Mouse (Mus musculus): ENCODE data around the gene Abcc8. TPM values are rescaled to one million over a fixed set of nuclear protein-coding genes. Genes with fewer than 3 reads are reported as not detected.

Gene Abcc8
- 1.2 and 1.8 TPM in 2 replicates for polyA plus RNA-seq (2016; fragmentation: Nextera tagmentation; extraction: Ambion mirVana)

DNA sequence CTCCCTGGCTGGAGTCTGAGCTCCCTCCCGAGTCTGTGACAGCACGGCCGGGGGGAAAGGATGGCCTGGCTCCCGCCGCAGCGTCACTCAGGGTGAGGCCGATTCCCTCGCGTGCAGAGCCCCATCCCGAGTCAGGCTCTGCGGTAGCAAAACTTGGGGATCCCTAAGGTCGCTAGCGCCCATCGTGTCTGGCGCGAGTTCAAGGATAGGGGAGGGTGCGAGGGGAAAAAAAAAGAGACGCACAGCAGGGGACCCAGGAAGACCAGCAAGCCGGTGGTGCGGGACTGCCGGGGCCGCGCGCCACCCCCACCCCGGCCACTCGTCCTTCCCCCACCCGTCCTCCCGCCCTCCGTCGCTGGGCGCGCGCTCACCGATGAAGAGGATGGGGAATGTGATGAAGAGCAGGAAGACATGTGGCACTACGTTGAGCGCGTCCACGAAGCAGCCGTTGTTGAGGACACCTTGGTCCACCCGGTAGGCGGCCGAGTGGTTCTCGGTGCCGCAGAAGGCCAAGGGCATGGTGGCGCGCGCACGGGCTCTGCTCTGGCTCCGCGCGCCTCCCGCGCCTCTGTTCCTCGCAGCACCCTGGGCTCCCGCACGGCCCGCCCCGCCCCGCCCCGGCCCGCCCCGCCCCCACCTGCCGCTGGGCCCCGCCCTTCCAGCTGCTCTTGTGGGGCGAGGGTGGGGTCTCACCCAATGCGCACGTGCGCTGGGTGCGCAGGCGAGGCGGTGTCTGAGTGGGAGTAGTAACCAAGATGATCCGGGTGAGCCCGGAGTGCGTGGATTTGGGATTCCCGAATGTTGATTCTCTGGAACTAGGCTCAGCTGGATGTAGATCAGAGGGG is at the start of gene Abcc8:
Gene Abcc8, minus strand, starts transcription at position 603 of the 845 bp plus-strand sequence.
- DNase-seq (ENCODE audit: low spot score) = peak; percentile 30
- peak within 1 kb of the TSS; percentile 58 for H3K4me3 ChIP-seq
- H3K27me3 ChIP-seq (ENCODE audit: insufficient read depth, poor library complexity, severe bottlenecking) = peaks cover 69% of the 10 kb centered on the region
- peaks cover 12% of the 10 kb centered on the region for H3K4me1 ChIP-seq (replicated peaks)
- H3K27ac ChIP-seq = peak within 1 kb of the TSS; percentile 40
- H3K9me3 ChIP-seq = no peaks in the 10 kb centered on the region
- WGBS = 1% methylated on average over 75 of the region's 75 CpGs
- H3K36me3 ChIP-seq = no peaks in the 10 kb centered on the region

DNA sequence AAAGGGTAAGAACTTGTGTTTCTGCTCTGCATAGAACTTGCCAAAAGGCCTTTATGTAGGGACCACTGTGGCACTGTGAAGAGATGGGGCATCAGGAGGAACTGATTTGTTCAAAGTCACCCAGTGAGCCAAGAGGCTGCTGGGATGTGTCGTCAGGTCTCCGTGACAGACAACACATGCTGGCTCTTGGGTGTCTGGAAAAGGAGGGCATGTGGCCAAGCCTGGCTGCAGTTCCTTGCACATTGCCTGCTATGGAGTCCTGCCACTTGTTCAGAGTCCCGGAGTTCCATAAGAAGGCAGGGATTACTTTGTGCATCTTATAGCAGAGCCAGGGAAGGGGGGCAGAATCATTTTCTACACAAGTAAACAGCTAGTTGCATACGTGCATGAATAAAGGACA is 47.1 kb upstream of the Abcc8 start:
- 79% methylated on average over 4 of the region's 4 CpGs for WGBS
- Histone ChIP-seq H3K27me3 (ENCODE audit: insufficient read depth, poor library complexity, severe bottlenecking) (no peaks in the 10 kb centered on the region), H3K9me3 (no peaks in the 10 kb centered on the region), H3K4me1 (replicated peaks) (peaks cover 25% of the 10 kb centered on the region), H3K36me3 (no peaks in the 10 kb centered on the region), H3K4me3 (no peak overlapping the region), H3K27ac (no peak overlapping the region)
- DNase-seq (ENCODE audit: low spot score) = no peak

DNA sequence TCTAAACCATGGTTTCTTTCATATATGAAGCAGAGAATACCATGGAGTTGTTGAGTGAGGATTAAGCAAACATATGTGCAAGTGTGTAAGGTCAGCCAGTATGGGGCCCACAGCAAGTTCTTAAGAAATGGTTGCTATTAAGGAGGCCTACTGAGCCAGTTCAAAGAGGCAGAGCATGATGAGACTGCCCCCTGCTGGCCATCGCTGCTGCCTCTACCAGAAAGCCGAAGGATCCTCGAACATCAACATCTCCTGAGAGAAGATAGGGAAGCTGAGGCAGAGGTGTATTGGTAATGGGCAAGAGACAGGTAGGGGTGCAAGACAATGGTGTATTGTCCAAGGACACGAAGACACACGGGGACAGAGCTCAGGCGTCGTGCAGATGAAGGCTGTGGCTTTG is 46.4 kb upstream of the Abcc8 start:
- no peaks in the 10 kb centered on the region for H3K9me3 ChIP-seq
- DNase-seq (ENCODE audit: low spot score) = peak; percentile 70
- peaks cover 25% of the 10 kb centered on the region for H3K4me1 ChIP-seq (replicated peaks)
- H3K27ac ChIP-seq = no peak overlapping the region
- no peaks in the 10 kb centered on the region for H3K36me3 ChIP-seq
- H3K4me3 ChIP-seq = no peak overlapping the region
- no peaks in the 10 kb centered on the region for H3K27me3 ChIP-seq (ENCODE audit: insufficient read depth, poor library complexity, severe bottlenecking)
- WGBS = 26% methylated on average over 7 of the region's 7 CpGs

DNA sequence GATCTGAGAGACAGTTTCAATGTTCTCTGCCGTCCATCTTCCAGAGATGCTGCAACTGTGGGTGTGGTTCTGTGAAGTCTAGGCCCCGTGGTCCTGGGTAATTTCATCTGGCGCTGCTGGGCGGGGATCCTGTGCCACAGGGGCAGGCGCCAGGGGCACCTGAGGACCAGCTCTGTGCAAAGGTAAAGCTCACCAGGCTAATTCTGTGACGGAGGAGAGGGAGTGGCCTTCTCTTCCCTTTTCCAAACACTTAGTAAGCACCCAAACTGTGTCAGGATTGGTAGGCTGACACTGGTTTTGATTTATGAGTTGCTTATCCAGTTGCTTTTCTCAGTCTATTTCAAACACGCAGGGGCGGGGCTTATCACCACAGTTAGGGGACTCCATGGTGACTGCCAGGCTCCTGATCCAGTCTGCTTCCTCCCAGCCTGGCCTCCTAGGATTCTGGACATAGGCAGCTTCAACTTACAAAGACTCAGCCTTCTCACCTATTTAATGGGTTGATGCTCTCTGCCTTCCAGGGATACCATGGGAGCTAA is 40.8 kb upstream of the Abcc8 start:
- peaks cover 18% of the 10 kb centered on the region for H3K4me1 ChIP-seq (replicated peaks)
- WGBS = 83% methylated on average over 8 of the region's 8 CpGs
- no peak for DNase-seq (ENCODE audit: low spot score)

DNA sequence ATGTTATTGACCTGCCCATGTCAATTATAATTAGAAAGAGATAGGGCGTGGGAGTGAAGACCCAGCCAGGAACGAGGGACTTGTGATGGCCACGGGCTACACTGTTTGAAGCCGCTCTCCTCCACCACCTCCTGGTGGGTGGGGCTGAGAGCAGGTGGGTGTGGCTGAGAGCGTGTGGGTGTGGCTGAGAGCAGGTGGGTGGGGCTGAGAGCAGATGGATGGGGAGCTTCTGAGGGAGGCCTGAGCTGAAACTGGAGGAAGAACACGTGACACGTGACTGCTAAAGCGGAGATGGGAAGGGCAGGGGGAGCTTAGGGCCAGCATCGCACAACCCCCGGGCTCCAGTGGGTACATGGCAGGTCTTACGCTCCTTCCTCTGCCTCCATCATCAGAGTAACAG is 38.6 kb upstream of the Abcc8 start:
- peaks cover 16% of the 10 kb centered on the region for H3K27me3 ChIP-seq (ENCODE audit: insufficient read depth, poor library complexity, severe bottlenecking)
- no peak overlapping the region for H3K27ac ChIP-seq
- no peaks in the 10 kb centered on the region for H3K36me3 ChIP-seq
- 16% methylated on average over 11 of the region's 11 CpGs for WGBS
- DNase-seq (ENCODE audit: low spot score) = peak; percentile 65
- H3K9me3 ChIP-seq = no peaks in the 10 kb centered on the region
- no peak overlapping the region for H3K4me3 ChIP-seq
- H3K4me1 ChIP-seq (replicated peaks) = peaks cover 18% of the 10 kb centered on the region

More for the DNA sequence above, 40.8 kb upstream of the Abcc8 start:
- H3K27me3 ChIP-seq (ENCODE audit: insufficient read depth, poor library complexity, severe bottlenecking) = peaks cover 16% of the 10 kb centered on the region
- no peak overlapping the region for H3K4me3 ChIP-seq
- H3K36me3 ChIP-seq = no peaks in the 10 kb centered on the region
- H3K27ac ChIP-seq = no peak overlapping the region
- no peaks in the 10 kb centered on the region for H3K9me3 ChIP-seq

DNA sequence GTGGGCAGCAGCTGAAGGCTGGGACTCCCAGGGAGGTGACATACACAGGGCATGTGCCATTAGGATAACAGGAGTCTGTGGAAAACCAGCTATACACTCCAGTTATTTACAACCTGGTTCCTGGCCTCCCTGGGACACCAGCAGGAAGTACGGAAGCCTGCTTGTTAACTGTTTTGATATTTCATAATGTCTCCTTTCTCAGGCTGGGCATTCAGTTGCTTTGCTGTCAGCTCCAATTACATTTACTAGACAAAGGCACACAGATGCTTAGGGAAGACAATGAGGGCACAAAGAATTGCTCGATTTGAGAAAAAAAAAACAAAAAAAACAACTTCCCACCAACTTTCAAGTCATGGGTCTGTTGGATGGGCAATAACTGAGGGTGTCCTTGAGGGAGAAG is 36.6 kb upstream of the Abcc8 start:
- Histone ChIP-seq H3K4me1 (replicated peaks) (peaks cover 18% of the 10 kb centered on the region), H3K36me3 (no peaks in the 10 kb centered on the region), H3K27ac (no peak overlapping the region), H3K9me3 (no peaks in the 10 kb centered on the region), H3K27me3 (ENCODE audit: insufficient read depth, poor library complexity, severe bottlenecking) (peaks cover 16% of the 10 kb centered on the region), H3K4me3 (no peak overlapping the region)
- no peak for DNase-seq (ENCODE audit: low spot score)
- 74% methylated on average over 2 of the region's 2 CpGs for WGBS

DNA sequence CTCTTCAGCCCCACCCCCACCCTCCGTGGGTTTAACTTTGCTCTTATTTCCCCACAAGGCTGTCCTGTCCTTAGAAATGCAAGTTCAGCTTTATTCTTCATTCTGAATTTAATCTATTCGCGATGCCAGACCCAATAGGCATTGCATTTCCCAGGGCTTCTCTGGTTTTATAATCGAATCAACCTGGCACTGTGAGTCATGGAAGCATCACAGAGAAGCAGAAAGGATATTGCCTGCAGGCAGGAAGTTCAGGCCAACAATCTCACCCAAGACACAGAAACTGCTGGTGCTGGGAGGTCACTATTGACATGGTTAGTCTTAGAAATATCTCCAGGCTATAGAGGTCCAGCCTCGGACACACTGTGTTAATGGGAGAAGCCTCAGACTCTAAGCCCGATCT is 30.4 kb upstream of the Abcc8 start:
- 90% methylated on average over 6 of the region's 6 CpGs for WGBS

DNA sequence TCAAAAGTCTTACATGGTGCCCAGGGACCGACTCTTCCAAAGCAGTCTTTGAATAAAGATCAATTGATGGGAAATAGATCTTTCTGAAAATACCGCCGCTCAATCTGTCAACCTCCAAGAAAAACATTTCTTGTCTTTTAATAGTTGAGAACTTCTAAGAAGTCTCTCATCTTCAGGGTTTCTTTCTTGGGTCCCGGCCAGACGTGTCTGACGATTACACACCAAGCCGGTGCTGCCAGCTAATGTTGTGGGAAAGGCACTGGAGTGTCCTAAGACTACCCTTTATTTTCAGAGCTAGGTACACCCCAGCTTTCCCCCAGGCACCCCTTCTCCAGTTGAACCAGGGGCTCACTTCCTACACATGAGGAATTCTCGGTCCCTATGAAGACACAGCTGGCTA is 28.3 kb upstream of the Abcc8 start:
- Histone ChIP-seq H3K36me3 (no peaks in the 10 kb centered on the region), H3K27ac (no peak overlapping the region), H3K4me3 (no peak overlapping the region), H3K27me3 (ENCODE audit: insufficient read depth, poor library complexity, severe bottlenecking) (0 out of 2 replicates have a peak, but pooled peaks cover 5% of the 10 kb centered on the region), H3K9me3 (no peaks in the 10 kb centered on the region), H3K4me1 (replicated peaks) (0 out of 2 replicates have a peak, but pooled peaks cover 4% of the 10 kb centered on the region)
- no peak for DNase-seq (ENCODE audit: low spot score)
- 90% methylated on average over 8 of the region's 8 CpGs for WGBS

More for the DNA sequence above, 30.4 kb upstream of the Abcc8 start:
- Histone ChIP-seq H3K36me3 (no peaks in the 10 kb centered on the region), H3K4me3 (no peak overlapping the region), H3K27ac (no peak overlapping the region), H3K27me3 (ENCODE audit: insufficient read depth, poor library complexity, severe bottlenecking) (no peaks in the 10 kb centered on the region), H3K4me1 (replicated peaks) (no peaks in the 10 kb centered on the region), H3K9me3 (no peaks in the 10 kb centered on the region)
- DNase-seq (ENCODE audit: low spot score) = no peak

DNA sequence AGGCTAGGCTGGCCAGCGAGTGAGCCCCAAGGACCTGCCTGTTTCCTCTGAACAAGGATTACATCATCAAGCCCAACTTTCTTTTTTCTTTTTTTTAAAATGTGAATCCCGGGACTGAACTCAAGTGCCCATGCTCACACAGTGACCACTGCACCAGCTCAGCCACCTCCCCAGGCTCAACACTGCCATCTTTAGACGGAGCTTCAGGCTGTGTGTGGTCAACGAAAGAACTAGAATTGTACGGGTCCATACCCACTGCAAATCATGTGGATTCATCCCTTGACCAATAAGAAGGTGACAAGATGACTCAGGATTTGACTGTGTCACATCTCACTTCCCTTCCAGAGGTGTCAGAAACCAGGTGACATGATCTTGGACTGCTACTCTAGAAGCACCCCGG is 24.9 kb upstream of the Abcc8 start:
- WGBS = 84% methylated on average over 6 of the region's 6 CpGs

DNA sequence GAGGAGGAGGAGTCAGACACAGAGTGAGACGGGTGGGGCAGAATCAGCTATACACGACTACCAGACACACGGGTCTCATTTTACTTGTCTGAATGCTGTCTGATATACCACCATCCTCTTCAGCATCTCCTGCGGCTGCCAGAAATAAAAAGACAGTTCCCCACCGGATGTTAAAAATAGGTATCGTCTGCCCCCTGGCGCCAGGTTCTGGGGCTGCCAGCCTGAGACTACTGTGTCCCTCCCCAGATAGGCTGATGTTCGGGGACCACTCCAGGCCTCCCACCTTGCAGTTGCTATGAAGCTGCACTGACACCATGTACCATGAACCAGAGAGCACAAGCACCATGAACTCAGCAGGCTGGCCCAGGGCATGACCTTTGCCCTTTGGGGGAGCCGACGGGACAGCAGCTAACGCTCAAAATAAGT is 24.2 kb upstream of the Abcc8 start:
- Histone ChIP-seq H3K9me3 (no peaks in the 10 kb centered on the region), H3K36me3 (no peaks in the 10 kb centered on the region), H3K4me3 (no peak overlapping the region), H3K27me3 (ENCODE audit: insufficient read depth, poor library complexity, severe bottlenecking) (peaks cover 9% of the 10 kb centered on the region; the same call in 1 of the 2 replicates), H3K4me1 (replicated peaks) (peaks cover 29% of the 10 kb centered on the region), H3K27ac (no peak overlapping the region)
- peak; percentile 50 for DNase-seq (ENCODE audit: low spot score)
- WGBS = 45% methylated on average over 11 of the region's 11 CpGs

More for the DNA sequence above, 24.9 kb upstream of the Abcc8 start:
- Histone ChIP-seq H3K4me3 (no peak overlapping the region), H3K36me3 (no peaks in the 10 kb centered on the region), H3K9me3 (no peaks in the 10 kb centered on the region), H3K27me3 (ENCODE audit: insufficient read depth, poor library complexity, severe bottlenecking) (peaks cover 9% of the 10 kb centered on the region; the same call in 1 of the 2 replicates), H3K27ac (no peak overlapping the region), H3K4me1 (replicated peaks) (peaks cover 27% of the 10 kb centered on the region)
- DNase-seq (ENCODE audit: low spot score) = no peak

DNA sequence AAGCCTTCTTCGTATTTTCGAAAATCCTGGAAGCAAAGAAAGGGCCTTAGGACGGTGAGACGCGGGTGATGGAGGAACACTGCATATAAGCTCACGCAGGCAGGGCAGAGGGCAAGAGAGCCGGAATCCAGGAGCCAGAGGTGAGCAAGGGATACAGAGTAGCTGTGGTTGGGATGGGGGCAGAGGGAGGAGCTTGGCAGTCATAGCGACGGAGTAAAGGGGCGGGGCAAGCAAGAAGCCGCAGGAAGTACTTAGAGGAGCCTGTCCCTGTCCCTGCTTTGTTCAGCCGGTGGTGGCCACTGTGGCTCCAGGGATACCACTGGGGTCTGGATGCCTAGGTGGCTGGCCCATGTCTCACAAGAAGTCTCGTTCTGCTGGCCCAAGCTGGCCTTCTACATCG is 21.8 kb upstream of the Abcc8 start:
- peak; percentile 71 for DNase-seq (ENCODE audit: low spot score)
- Histone ChIP-seq H3K4me3 (peak overlapping the region; percentile 30; the same call in 1 of the 2 replicates), H3K9me3 (no peaks in the 10 kb centered on the region), H3K36me3 (no peaks in the 10 kb centered on the region), H3K4me1 (replicated peaks) (peaks cover 29% of the 10 kb centered on the region), H3K27me3 (ENCODE audit: insufficient read depth, poor library complexity, severe bottlenecking) (peaks cover 9% of the 10 kb centered on the region; the same call in 1 of the 2 replicates), H3K27ac (peak overlapping the region; percentile 85)
- 15% methylated on average over 14 of the region's 14 CpGs for WGBS

DNA sequence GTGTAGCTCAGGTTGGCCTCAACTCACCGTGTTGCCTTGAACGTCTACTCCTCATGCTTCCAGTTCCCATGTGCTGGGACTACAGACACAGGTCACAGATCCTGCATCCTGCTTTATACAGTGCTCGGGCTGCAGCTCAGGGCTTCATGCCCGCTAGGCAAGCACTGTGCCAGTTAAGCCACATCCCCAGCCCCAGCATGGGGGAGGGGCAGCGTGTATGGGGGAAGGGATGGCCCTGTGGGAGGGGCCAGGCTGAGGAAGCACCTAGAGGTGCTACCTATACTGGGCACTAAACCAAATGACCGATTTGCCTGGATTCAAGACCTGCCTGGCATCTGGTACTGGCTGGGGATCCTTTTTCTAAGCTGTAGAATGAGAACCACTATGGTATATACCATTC is 20.2 kb upstream of the Abcc8 start:
- WGBS = 71% methylated on average over 6 of the region's 6 CpGs
- no peak for DNase-seq (ENCODE audit: low spot score)
- no peak overlapping the region for H3K4me3 ChIP-seq
- H3K27ac ChIP-seq = no peak overlapping the region
- H3K27me3 ChIP-seq (ENCODE audit: insufficient read depth, poor library complexity, severe bottlenecking) = peaks cover 9% of the 10 kb centered on the region; the same call in 1 of the 2 replicates
- peaks cover 29% of the 10 kb centered on the region for H3K4me1 ChIP-seq (replicated peaks)
- H3K9me3 ChIP-seq = no peaks in the 10 kb centered on the region
- H3K36me3 ChIP-seq = no peaks in the 10 kb centered on the region

DNA sequence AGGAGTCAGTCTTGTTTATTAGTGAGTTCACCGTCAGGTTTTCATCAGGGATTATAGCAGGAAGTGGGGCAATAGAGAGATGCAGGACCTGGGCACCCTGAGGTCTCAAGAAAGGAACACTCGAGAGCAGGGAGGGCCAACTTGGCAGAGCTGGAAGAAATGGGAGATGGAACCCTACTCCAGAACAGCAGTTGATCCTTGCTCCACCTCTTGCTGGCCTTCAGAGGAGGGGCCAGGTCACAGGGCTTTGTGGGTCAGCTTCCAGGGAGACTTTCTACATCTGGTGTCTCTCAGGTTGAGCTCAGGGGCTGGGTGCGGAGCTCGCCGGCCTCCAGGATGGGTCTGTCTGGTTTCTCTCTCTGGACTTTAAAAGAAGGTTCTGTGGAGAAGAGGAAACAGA is 15.5 kb upstream of the Abcc8 start:
- Histone ChIP-seq H3K4me1 (replicated peaks) (0 out of 2 replicates have a peak, but pooled peaks cover 2% of the 10 kb centered on the region), H3K4me3 (no peak overlapping the region), H3K36me3 (no peaks in the 10 kb centered on the region), H3K27ac (no peak overlapping the region), H3K9me3 (no peaks in the 10 kb centered on the region), H3K27me3 (ENCODE audit: insufficient read depth, poor library complexity, severe bottlenecking) (no peaks in the 10 kb centered on the region)
- no peak for DNase-seq (ENCODE audit: low spot score)
- 85% methylated on average over 5 of the region's 5 CpGs for WGBS
